Mouse (Mus musculus) limb, embryonic 10.5 days (tissue): ENCODE data around the gene Gm10778. TPM values are rescaled to one million over a fixed set of nuclear protein-coding genes. Genes with fewer than 3 reads are reported as not detected.
"Not testable (repeated sequence)": the region's sequence is repeated elsewhere in the genome, so short reads cannot be mapped to it uniquely, and the experiment has no call there.

ENCODE experiments used
- DNase-seq: peaks from one replicate; pipeline ENCODE4 v3.0.0-alpha.2; 2017; ENCODE audit warnings: low spot score
- H3K27ac ChIP-seq: fragments of 300-500 bp; sonication (generic); 2 replicates; pipeline ENCODE4 v1.5.1; 2016; ENCODE audit warnings: mild to moderate bottlenecking
- H3K27me3 ChIP-seq: fragments of 300-500 bp; sonication (generic); 2 replicates; pipeline ENCODE4 v1.6.1; 2016; ENCODE audit warnings: low read depth, mild to moderate bottlenecking; ENCODE audit not compliant: poor library complexity, severe bottlenecking
- H3K36me3 ChIP-seq: fragments of 300-500 bp; sonication (generic); 2 replicates; pipeline ENCODE4 v1.6.1; 2016; ENCODE audit warnings: mild to moderate bottlenecking, moderate library complexity
- H3K4me1 ChIP-seq: fragments of 300-500 bp; sonication (generic); 2 replicates; pipeline ENCODE4 v1.6.1; 2016
- H3K4me3 ChIP-seq: fragments of 300-500 bp; sonication (generic); 2 replicates; pipeline ENCODE4 v1.5.1; 2016; ENCODE audit warnings: mild to moderate bottlenecking, moderate library complexity
- H3K9me3 ChIP-seq: fragments of 300-500 bp; sonication (generic); replicated peaks from 2 replicates; pipeline ENCODE4 v1.6.1; 2016; ENCODE audit warnings: mild to moderate bottlenecking
- WGBS: fragments of 180-500 bp; shearing (Covaris S2); methylation state at CpG from one replicate; pipeline ENCODE4 v1.1.7; 2016; 5-methylcytosine and 5-hydroxymethylcytosine counted together
- polyA plus RNA-seq: library from polyadenylated mRNA; unstranded; fragments of >200 nt; fragmentation: Nextera tagmentation; extraction: Ambion mirVana; gene quantifications from 2 replicates; pipeline ENCODE4 v1.2.1, GENCODE M21; 2016

The Gm10778 gene
- polyA plus RNA-seq, 1 experiment from 2014 or later: 5.1 TPM

DNA sequence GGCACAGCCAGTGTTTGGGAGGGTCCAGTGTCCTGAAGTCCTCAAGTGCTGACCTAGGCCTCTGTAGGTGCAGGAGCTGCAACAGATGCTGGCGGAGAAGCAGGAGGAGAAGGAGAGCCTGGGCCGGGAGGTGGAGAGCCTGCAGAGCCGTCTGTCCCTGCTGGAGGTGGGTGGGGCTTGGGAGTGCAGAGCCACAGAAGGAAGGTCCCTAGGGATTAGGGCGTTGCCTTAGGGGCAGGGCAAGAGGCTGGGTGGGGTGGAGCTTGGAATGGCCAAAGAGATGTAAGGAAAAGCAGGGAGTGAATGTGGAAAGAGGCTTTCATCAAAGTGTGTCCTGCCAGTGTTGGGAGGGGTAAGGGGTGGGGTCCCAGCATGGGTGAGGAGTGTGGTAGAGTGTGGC is 8.0 kb upstream of the Gm10778 start:
- H3K27me3 ChIP-seq, H3K27ac ChIP-seq, H3K9me3 ChIP-seq, H3K36me3 ChIP-seq, H3K4me3 ChIP-seq, DNase-seq: not testable (repeated sequence)
- peaks cover 33% of the 10 kb centered on the region for H3K4me1 ChIP-seq
- WGBS: 53% methylated on average over 4 of the region's 4 CpGs

DNA sequence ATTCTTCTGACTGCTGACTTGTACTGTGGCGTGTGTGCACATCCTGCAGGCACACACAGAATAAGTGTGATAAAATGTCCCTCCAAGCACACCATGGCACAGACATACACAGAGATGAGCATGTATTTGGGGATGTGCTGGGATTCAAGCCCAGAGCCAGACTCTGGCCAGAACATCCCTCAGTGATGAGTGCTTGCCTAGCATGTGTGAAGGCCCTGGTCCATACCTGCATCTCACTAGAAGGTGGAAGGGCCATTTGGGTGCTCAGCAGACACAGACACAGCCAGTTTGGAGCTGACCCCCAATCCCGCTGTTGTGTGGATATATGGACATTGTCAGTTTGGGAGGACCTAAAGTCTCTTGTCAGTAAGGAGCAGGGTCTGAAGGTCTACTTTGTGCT is 7.3 kb upstream of the Gm10778 start:
- no peak overlapping the region for H3K27ac ChIP-seq
- H3K4me3 ChIP-seq: no peak overlapping the region
- H3K9me3 ChIP-seq: no peaks in the 10 kb centered on the region
- H3K27me3 ChIP-seq: no peaks in the 10 kb centered on the region
- no peak for DNase-seq
- 100% methylated on average over 2 of the region's 2 CpGs for WGBS
- H3K4me1 ChIP-seq: peaks cover 33% of the 10 kb centered on the region
- H3K36me3 ChIP-seq: no peaks in the 10 kb centered on the region

DNA sequence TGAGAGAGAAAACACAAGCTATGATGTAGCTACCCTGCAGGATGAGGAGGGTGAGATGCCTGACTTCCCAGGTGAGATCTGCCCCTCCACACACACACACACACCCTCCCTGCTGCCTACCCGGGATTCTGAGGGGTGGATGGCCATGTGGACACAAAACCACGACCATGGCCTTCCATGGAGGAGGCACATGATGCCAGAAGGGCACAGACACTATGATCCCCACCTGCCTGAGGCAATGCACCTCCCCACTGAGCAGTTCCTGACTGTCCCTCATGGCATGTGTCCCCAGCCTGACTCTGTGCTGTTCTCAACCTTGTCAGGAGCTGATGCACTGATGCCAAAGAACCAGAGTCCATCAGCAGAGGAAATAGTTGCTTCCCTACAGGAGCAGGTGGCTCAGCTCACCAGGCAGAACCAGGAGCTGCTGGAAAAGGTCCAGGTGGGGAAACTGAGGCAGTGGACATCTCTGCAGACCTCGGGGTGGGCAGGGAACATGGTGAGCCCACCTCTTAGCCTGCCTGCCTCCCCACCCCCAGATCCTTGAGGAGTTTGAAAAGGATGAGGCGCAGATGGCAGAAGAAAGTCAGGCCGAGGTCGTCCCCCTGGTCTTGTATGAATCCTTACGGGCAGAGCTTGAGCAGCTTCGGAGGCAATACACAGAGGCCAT is 6.7 kb upstream of the Gm10778 start:
- H3K27ac ChIP-seq: peak overlapping the region; percentile 3; the same call in 1 of the 2 replicates
- H3K4me1 ChIP-seq: peaks cover 33% of the 10 kb centered on the region
- DNase-seq: no peak
- 80% methylated on average over 8 of the region's 8 CpGs for WGBS
- no peaks in the 10 kb centered on the region for H3K9me3 ChIP-seq
- peak overlapping the region; percentile 66 for H3K4me3 ChIP-seq
- no peaks in the 10 kb centered on the region for H3K27me3 ChIP-seq
- H3K36me3 ChIP-seq: no peaks in the 10 kb centered on the region

DNA sequence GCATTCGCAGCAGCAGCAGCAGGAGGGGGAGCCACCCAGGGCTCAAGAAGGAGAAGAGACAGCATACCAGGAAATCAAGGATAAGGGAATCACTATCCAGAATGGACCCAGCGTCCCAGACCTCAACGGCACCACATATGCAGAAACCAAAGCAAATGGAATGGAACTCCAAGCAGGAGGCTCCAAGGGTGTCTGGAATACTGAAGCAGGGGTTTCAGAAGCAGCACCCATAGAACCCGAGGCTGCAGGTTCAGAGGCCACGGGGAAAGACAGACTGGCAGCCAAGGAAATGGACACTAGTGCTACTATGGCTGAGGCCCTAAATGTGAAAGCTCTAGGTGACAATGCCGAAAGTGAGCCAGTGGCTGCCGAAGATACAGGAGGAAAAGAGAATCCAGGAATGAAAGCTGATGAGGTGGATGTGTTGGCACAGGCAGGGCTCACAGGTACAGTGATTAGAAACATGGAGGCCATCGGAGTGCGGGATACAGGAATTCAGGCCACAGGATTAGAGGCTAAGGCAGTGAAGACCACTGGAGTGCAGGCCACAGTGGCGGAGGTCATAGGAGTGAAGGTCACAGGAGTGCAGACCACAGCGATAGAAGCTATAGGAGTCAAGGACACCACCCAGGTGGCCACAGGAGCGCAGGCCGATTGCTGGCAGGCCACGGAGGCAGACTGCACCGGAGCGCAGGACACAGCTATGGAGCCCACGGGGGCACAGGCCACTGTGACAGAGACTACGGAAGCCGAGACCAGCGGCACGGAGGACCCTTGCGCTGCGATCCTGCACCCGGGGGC is 6.0 kb upstream of the Gm10778 start:
- WGBS: 23% methylated on average over 24 of the region's 24 CpGs

DNA sequence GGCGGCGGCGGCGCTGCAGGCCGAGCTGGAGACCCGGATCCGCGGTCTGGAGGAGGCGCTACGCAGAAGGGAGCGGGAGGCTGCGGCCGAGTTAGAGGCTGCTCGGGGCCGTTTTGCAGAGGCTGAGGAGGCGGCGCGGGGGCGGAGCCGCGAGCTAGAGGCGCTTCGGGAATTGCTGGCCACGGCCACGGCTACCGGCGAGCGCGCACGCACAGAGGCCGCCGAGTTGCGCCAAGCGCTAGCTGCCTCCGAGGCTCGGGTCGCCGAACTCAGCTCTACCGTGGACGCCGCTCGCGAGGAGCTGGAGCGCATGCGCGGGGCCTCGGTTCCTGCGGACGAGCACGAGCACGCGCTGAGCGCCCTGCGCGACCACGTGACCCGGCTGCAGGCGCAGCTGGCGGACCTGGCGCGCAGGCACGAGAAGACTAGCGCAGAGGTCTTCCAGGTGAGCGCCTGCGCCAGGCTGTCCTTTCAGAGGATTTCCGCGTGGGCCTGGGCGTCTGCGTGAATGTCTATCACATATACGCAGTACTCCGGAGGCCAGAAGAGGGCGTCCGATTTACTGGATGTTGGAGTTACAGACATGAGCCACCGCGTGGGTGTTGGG is 5.3 kb upstream of the Gm10778 start:
- under 1% methylated on average over 75 of the region's 75 CpGs for WGBS
- Histone ChIP-seq H3K4me1 (peaks cover 33% of the 10 kb centered on the region), H3K27me3 (no peaks in the 10 kb centered on the region), H3K9me3 (no peaks in the 10 kb centered on the region), H3K4me3 (peak overlapping the region; percentile 66), H3K36me3 (no peaks in the 10 kb centered on the region), H3K27ac (peak overlapping the region; percentile 94)
- peak; percentile 97 for DNase-seq

More for the DNA sequence above, 6.0 kb upstream of the Gm10778 start:
- H3K27me3 ChIP-seq: no peaks in the 10 kb centered on the region
- no peak for DNase-seq
- peak overlapping the region; percentile 66 for H3K4me3 ChIP-seq
- peaks cover 33% of the 10 kb centered on the region for H3K4me1 ChIP-seq
- H3K9me3 ChIP-seq: no peaks in the 10 kb centered on the region
- H3K36me3 ChIP-seq: no peaks in the 10 kb centered on the region
- H3K27ac ChIP-seq: peak overlapping the region; percentile 94

DNA sequence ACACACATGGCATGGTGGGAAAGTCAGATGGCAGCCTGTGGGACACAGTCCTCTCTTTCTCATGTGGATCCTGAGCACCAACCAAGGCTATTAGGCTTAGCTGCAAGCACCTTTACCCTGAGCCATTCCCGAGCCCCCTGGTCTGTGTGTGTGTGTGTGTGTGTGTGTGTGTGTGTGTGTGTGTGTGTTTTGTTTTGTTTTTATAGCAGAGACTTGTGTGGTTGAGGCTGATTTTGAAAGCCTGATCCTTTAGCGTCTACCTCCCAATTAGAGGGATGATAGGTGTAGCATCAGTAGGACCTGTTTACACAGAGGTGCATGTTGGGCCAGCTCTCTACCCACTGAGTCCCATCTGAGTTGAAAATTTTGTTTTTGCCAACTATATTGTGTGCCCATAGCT is 4.7 kb upstream of the Gm10778 start:
- no peak for DNase-seq
- Histone ChIP-seq H3K27me3 (no peaks in the 10 kb centered on the region), H3K4me3 (peak overlapping the region; percentile 66), H3K4me1 (peaks cover 33% of the 10 kb centered on the region), H3K27ac (peak overlapping the region; percentile 94), H3K9me3 (no peaks in the 10 kb centered on the region), H3K36me3 (no peaks in the 10 kb centered on the region)
- 72% methylated on average over 2 of the region's 2 CpGs for WGBS

DNA sequence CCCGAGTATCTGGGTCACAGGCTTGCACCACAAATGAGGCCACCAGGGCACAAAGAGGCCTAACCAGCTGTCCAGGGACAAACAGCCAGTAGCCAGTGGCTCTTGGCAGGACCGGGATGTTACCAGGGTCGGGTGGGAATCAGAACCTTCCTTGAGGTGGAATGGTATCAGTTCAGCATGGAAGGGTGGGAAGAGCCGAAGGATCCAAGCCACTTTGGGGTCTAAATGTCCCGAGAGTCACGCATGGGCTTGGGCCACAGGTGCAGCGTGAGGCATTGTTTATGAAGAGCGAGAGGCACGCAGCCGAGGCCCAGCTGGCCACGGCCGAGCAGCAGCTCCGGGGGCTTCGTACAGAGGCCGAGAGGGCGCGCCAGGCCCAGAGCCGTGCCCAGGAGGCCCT is 4.1 kb upstream of the Gm10778 start:
- no peaks in the 10 kb centered on the region for H3K27me3 ChIP-seq
- 91% methylated on average over 18 of the region's 18 CpGs for WGBS
- H3K36me3 ChIP-seq: no peaks in the 10 kb centered on the region
- no peak for DNase-seq
- H3K4me1 ChIP-seq: peaks cover 35% of the 10 kb centered on the region
- H3K4me3 ChIP-seq: peak overlapping the region; percentile 66; the same call in 1 of the 2 replicates
- no peak overlapping the region for H3K27ac ChIP-seq
- no peaks in the 10 kb centered on the region for H3K9me3 ChIP-seq

DNA sequence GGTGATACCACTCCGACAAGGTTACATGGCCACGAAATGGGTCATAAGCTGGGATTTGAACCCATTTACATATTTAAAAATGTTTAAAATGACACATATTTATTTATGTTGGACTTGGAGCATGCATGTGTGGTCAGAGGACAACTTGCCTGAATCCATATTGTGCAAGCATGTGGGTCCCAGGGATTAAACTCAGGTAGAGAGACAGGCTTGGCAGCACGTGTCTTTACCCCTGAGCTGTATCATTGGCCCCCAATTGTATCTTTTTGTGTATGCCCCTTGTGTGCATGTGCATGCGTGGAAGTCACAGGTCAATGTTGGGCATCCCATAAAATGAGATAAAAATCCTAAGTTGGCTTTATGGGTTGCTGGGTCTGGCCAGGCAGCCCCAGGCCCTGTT is 3.5 kb upstream of the Gm10778 start:
- peaks cover 35% of the 10 kb centered on the region for H3K4me1 ChIP-seq
- 91% methylated on average over 4 of the region's 4 CpGs for WGBS

DNA sequence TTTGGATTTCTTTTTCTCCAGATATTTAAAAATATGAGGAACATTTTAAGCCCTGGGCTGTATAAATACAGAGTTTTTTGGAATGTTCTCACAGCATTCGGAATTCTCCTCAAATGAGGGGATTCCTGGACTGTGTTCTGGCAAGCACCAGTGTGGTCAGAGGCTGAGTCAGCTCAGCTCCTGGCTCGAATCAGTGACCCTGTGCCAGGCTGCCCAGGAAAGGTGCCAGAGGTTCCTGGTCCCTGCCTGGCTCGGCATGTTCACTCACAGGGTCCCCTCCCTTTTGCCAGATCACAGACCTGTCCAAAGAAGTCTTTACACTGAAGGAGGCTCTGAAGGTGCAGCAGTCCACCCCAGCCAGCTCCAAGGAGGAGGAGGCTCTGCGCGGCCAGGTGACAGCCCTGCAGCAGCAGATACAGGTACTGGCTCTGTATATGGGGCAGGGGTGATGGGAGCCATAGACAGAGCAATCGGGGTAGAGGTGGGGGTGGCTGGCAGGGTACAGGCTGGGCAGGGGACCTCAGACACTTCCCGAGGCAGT is 2.8 kb upstream of the Gm10778 start:
- Histone ChIP-seq H3K27me3 (no peaks in the 10 kb centered on the region), H3K36me3 (peaks cover 10% of the 10 kb centered on the region), H3K4me1 (peaks cover 32% of the 10 kb centered on the region), H3K27ac (no peak overlapping the region), H3K4me3 (no peak overlapping the region), H3K9me3 (no peaks in the 10 kb centered on the region)
- WGBS: 77% methylated on average over 7 of the region's 7 CpGs
- DNase-seq: no peak

More for the DNA sequence above, 3.5 kb upstream of the Gm10778 start:
- peaks cover 3% of the 10 kb centered on the region; the same call in 1 of the 2 replicates for H3K36me3 ChIP-seq
- H3K4me3 ChIP-seq: no peak overlapping the region
- H3K27ac ChIP-seq: no peak overlapping the region
- no peaks in the 10 kb centered on the region for H3K27me3 ChIP-seq
- no peaks in the 10 kb centered on the region for H3K9me3 ChIP-seq
- no peak for DNase-seq

DNA sequence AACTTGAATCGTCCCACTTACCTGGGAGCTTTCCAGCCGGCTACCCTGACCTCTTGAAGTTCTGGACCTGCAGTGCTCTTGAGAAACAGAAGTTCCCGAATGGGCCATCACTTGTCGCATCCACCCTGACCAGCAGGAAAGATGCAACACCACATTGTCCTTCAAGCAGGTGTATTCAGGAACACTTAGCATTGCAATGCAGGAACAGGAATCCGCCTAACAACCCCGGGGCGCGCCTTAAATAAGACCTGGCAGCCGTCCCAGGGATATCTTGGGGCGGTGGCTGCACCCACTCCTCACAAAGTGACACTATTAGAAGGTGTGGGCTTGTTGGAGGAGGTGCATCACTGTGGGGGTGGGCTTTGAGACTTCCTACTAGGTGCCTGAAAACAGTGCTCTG is 6.3 kb downstream of the Gm10778 start:
- H3K4me1 ChIP-seq: no peaks in the 10 kb centered on the region
- no peak overlapping the region for H3K4me3 ChIP-seq
- H3K36me3 ChIP-seq: peaks cover 72% of the 10 kb centered on the region
- no peak for DNase-seq
- H3K27me3 ChIP-seq: no peaks in the 10 kb centered on the region
- H3K9me3 ChIP-seq: peaks cover 10% of the 10 kb centered on the region
- WGBS: 94% methylated on average over 10 of the region's 10 CpGs
- no peak overlapping the region for H3K27ac ChIP-seq

DNA sequence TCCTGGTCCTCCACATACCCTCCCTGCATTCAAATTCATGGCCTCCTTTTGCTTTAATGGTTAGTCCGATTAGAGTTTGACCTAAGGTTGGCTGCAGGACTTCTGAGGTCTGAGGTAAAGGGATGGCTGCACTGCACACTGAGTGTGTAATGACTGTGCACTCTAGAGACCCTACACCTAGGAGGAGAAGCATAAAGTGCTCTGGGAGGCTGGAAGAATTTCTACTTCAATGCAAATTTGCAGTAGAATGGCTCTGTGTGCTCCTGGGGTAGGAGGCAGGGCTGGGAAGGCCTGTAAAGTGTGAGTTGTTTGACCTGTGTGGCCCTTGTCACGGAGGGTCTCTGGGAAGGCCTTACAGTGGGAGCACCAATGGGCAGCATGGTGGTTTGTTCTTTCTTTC is 7.3 kb downstream of the Gm10778 start:
- no peaks in the 10 kb centered on the region for H3K27me3 ChIP-seq
- H3K4me1 ChIP-seq: no peaks in the 10 kb centered on the region
- H3K9me3 ChIP-seq: peaks cover 10% of the 10 kb centered on the region
- H3K4me3 ChIP-seq: no peak overlapping the region
- H3K27ac ChIP-seq: no peak overlapping the region
- DNase-seq: no peak
- H3K36me3 ChIP-seq: peaks cover 64% of the 10 kb centered on the region
- WGBS: 100% methylated on average over 2 of the region's 2 CpGs

DNA sequence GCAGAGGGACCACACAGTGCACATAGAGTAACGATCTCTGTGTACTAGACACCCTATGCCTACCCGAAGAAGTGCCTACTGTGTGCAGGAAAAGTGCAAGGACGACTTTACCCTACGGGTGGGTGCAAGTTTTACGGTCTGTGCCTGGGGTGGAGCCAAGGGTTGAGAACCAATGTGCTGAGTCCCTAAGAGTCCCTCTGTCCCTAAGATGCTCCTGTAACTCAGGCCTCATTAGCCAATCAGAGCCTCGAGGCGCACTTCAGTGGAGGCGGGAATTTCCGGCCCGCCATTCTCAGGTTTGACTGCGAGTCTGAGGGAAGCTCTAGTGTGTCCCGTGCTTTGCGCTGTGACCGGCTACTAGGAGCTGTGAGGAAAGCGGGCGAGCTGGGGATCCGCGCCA is 38.3 kb downstream of the Gm10778 start:
- not testable (repeated sequence) for H3K36me3 ChIP-seq, DNase-seq, H3K27me3 ChIP-seq, H3K9me3 ChIP-seq, H3K4me1 ChIP-seq, H3K4me3 ChIP-seq, H3K27ac ChIP-seq
- no CpG with 5 or more reads among the region's 18 CpGs for WGBS
